Mouse (Mus musculus): Measurements from ENCODE around the gene Sprr2a3. TPM values are rescaled to one million over a fixed set of nuclear protein-coding genes. Genes with fewer than 3 reads are reported as not detected.

The Sprr2a3 gene
- not detected for polyA plus RNA-seq (2015; fragmentation: Illumina TruSeq; extraction: RNeasy Lipid Tissue Mini Kit (QIAGEN cat#74804); ENCODE audit: insufficient read depth, low read depth, low replicate concordance)

DNA sequence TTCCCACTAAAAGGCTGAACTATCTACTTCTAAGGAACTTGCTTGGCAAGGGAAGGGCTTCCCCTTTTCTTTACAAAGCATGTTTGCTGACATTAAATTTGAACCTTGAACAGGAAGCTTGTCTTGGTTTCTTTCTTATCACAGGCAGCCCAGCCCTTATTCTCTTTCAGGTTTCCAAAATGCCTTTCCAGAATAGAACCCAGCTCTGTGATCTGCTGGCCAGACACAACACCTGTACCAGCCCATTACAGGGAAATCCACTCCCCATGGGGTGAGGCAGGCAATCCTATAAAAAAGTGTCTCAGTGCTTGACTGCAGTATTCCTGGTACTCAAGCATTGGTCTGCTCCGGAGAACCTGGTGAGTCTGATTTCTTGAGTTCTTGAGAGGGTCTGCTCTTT is at the start of gene Sprr2a3:
Sprr2a3 (plus strand) TSS at position 317 of the 400 bp plus-strand sequence.

GRCm38 (mm10) chr3:92316320-92316719 is 31.1 kb downstream of the Sprr2a3 start, which contains the start of gene Sprr2b:
Sprr2b (plus strand) TSS chr3:92316620.

GRCm38 (mm10) chr3:92338840-92339239 is 53.6 kb downstream of the Sprr2a3 start, which contains the start of gene Sprr2d:
Sprr2d (plus strand) TSS chr3:92339140.

Other genes with a start within 250 kb of the Sprr2a3 start
- not detected for gene Lor, start 202.3 kb upstream of the Sprr2a3 start, polyA plus RNA-seq (2015; fragmentation: Illumina TruSeq; extraction: RNeasy Lipid Tissue Mini Kit (QIAGEN cat#74804); ENCODE audit: insufficient read depth, low read depth, low replicate concordance)
- gene Prr9, start 161.5 kb upstream of the Sprr2a3 start, polyA plus RNA-seq (2015; fragmentation: Illumina TruSeq; extraction: RNeasy Lipid Tissue Mini Kit (QIAGEN cat#74804); ENCODE audit: insufficient read depth, low read depth, low replicate concordance) = not detected
- not detected for gene Lelp1, start 142.7 kb upstream of the Sprr2a3 start, polyA plus RNA-seq (2015; fragmentation: Illumina TruSeq; extraction: RNeasy Lipid Tissue Mini Kit (QIAGEN cat#74804); ENCODE audit: insufficient read depth, low read depth, low replicate concordance)
- not detected for gene Sprr2a1, start 69.6 kb upstream of the Sprr2a3 start, polyA plus RNA-seq (2015; fragmentation: Illumina TruSeq; extraction: RNeasy Lipid Tissue Mini Kit (QIAGEN cat#74804); ENCODE audit: insufficient read depth, low read depth, low replicate concordance)
- gene Sprr2a2, start 69.5 kb upstream of the Sprr2a3 start, polyA plus RNA-seq (2015; fragmentation: Illumina TruSeq; extraction: RNeasy Lipid Tissue Mini Kit (QIAGEN cat#74804); ENCODE audit: insufficient read depth, low read depth, low replicate concordance) = not detected
- gene Sprr2b, start 31.2 kb downstream of the Sprr2a3 start, polyA plus RNA-seq (2015; fragmentation: Illumina TruSeq; extraction: RNeasy Lipid Tissue Mini Kit (QIAGEN cat#74804); ENCODE audit: insufficient read depth, low read depth, low replicate concordance) = not detected
- gene Sprr2d, start 53.7 kb downstream of the Sprr2a3 start, polyA plus RNA-seq (2015; fragmentation: Illumina TruSeq; extraction: RNeasy Lipid Tissue Mini Kit (QIAGEN cat#74804); ENCODE audit: insufficient read depth, low read depth, low replicate concordance) = not detected
- gene Sprr2e, start 66.7 kb downstream of the Sprr2a3 start, polyA plus RNA-seq (2015; fragmentation: Illumina TruSeq; extraction: RNeasy Lipid Tissue Mini Kit (QIAGEN cat#74804); ENCODE audit: insufficient read depth, low read depth, low replicate concordance) = not detected
- not detected for gene Sprr2f, start 79.8 kb downstream of the Sprr2a3 start, polyA plus RNA-seq (2015; fragmentation: Illumina TruSeq; extraction: RNeasy Lipid Tissue Mini Kit (QIAGEN cat#74804); ENCODE audit: insufficient read depth, low read depth, low replicate concordance)
- not detected for gene Sprr2h, start 100.3 kb downstream of the Sprr2a3 start, polyA plus RNA-seq (2015; fragmentation: Illumina TruSeq; extraction: RNeasy Lipid Tissue Mini Kit (QIAGEN cat#74804); ENCODE audit: insufficient read depth, low read depth, low replicate concordance)
- not detected for gene Sprr2i, start 122.6 kb downstream of the Sprr2a3 start, polyA plus RNA-seq (2015; fragmentation: Illumina TruSeq; extraction: RNeasy Lipid Tissue Mini Kit (QIAGEN cat#74804); ENCODE audit: insufficient read depth, low read depth, low replicate concordance)
- not detected for gene Sprr2j-ps, start 132.7 kb downstream of the Sprr2a3 start, polyA plus RNA-seq (2015; fragmentation: Illumina TruSeq; extraction: RNeasy Lipid Tissue Mini Kit (QIAGEN cat#74804); ENCODE audit: insufficient read depth, low read depth, low replicate concordance)
- not detected for gene Gm9774, start 144.0 kb downstream of the Sprr2a3 start, polyA plus RNA-seq (2015; fragmentation: Illumina TruSeq; extraction: RNeasy Lipid Tissue Mini Kit (QIAGEN cat#74804); ENCODE audit: insufficient read depth, low read depth, low replicate concordance)
- not detected for gene Sprr2k, start 147.2 kb downstream of the Sprr2a3 start, polyA plus RNA-seq (2015; fragmentation: Illumina TruSeq; extraction: RNeasy Lipid Tissue Mini Kit (QIAGEN cat#74804); ENCODE audit: insufficient read depth, low read depth, low replicate concordance)
- not detected for gene Sprr1b, start 153.4 kb downstream of the Sprr2a3 start, polyA plus RNA-seq (2015; fragmentation: Illumina TruSeq; extraction: RNeasy Lipid Tissue Mini Kit (QIAGEN cat#74804); ENCODE audit: insufficient read depth, low read depth, low replicate concordance)
- gene Sprr3, start 173.3 kb downstream of the Sprr2a3 start, polyA plus RNA-seq (2015; fragmentation: Illumina TruSeq; extraction: RNeasy Lipid Tissue Mini Kit (QIAGEN cat#74804); ENCODE audit: insufficient read depth, low read depth, low replicate concordance) = not detected
- gene Sprr1a, start 200.5 kb downstream of the Sprr2a3 start, polyA plus RNA-seq (2015; fragmentation: Illumina TruSeq; extraction: RNeasy Lipid Tissue Mini Kit (QIAGEN cat#74804); ENCODE audit: insufficient read depth, low read depth, low replicate concordance) = not detected
- not detected for gene Sprr4, start 215.1 kb downstream of the Sprr2a3 start, polyA plus RNA-seq (2015; fragmentation: Illumina TruSeq; extraction: RNeasy Lipid Tissue Mini Kit (QIAGEN cat#74804); ENCODE audit: insufficient read depth, low read depth, low replicate concordance)
- gene 2310046K23Rik, start 249.1 kb downstream of the Sprr2a3 start, polyA plus RNA-seq (2015; fragmentation: Illumina TruSeq; extraction: RNeasy Lipid Tissue Mini Kit (QIAGEN cat#74804); ENCODE audit: insufficient read depth, low read depth, low replicate concordance) = not detected

All from pancreas, adult 10 weeks (tissue).